Mouse (Mus musculus) embryonic fibroblast, embryonic 13.5 days (primary cell): ENCODE measurements around the gene Heg1.

Experiments used
- CTCF ChIP-seq: IDR thresholded peaks from 2 replicates; pipeline ENCODE4 v1.5.1; 2011; ENCODE audit warnings: mild to moderate bottlenecking, control low read depth, low read length, moderate library complexity, borderline replicate concordance; ENCODE audit not compliant: insufficient read depth
- POLR2A ChIP-seq: IDR thresholded peaks from 2 replicates; pipeline ENCODE4 v1.6.1; 2011; ENCODE audit warnings: low read depth, mild to moderate bottlenecking, control low read depth, low read length, moderate library complexity

DNA sequence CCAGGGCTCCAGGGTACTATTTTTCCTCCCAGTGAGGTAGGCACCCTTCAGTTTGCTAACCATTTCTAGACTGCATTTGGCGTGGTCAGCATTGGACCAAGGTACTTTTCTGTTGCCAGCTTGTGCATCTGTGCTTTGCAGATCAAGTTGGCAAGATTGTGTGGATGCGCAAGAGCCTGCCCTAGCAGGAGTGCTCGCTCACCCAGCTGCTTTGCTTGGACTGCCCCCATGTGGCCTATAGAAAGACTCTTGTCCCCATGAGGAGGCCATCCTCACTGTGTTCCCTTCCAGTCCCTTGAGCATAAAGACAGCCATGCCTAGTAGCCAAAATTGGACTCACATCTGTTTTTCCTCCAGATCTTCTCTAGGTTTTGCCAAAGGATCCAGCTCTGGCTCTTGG is 55.6 kb downstream of the Heg1 start:
- TF ChIP-seq CTCF (peak; percentile 84), POLR2A (no peak)
